Mouse (Mus musculus) stomach, postnatal 0 days (tissue): ENCODE measurements around the gene Cfap97. TPM values are rescaled to one million over a fixed set of nuclear protein-coding genes. Genes with fewer than 3 reads are reported as not detected.

Source experiments
- ATAC-seq: fragments of 200-750 bp; cut with Nextera tagmentation; 2 replicates; pipeline ENCODE4 v1.8.0; 2017; ENCODE audit not compliant: low FRiP score, low TSS enrichment
- DNase-seq: peaks from one replicate; pipeline ENCODE4 v3.0.0-alpha.2; 2016; ENCODE audit warnings: low spot score
- H3K27ac ChIP-seq: fragments of 300-500 bp; sonication (generic); replicated peaks from 2 replicates; pipeline ENCODE4 v1.5.1; 2014; ENCODE audit warnings: mild to moderate bottlenecking, control low read depth
- H3K27me3 ChIP-seq: fragments of 300-500 bp; sonication (generic); 2 replicates; pipeline ENCODE4 v1.6.1; 2014; ENCODE audit warnings: low read length; ENCODE audit not compliant: control insufficient read depth, insufficient read depth
- H3K36me3 ChIP-seq: fragments of 300-500 bp; sonication (generic); 2 replicates; pipeline ENCODE4 v1.6.1; 2014; ENCODE audit warnings: low read length, mixed read lengths; ENCODE audit not compliant: control insufficient read depth, insufficient read depth
- H3K4me1 ChIP-seq: fragments of 300-500 bp; sonication (generic); replicated peaks from 2 replicates; pipeline ENCODE4 v1.6.1; 2014; ENCODE audit warnings: antibody characterized with exemption; ENCODE audit not compliant: control insufficient read depth, insufficient read depth
- H3K4me2 ChIP-seq: fragments of 300-500 bp; sonication (generic); replicated peaks from 2 replicates; pipeline ENCODE4 v1.6.1; 2014; ENCODE audit warnings: low read depth, mild to moderate bottlenecking, control low read depth, moderate library complexity
- H3K4me3 ChIP-seq: fragments of 300-500 bp; sonication (generic); 2 replicates; pipeline ENCODE4 v1.5.1; 2014; ENCODE audit warnings: low read depth, low read length, control low read depth
- H3K9ac ChIP-seq: fragments of 300-500 bp; sonication (generic); 2 replicates; pipeline ENCODE4 v1.6.1; 2014; ENCODE audit warnings: mild to moderate bottlenecking, low read length, control low read depth, mixed read lengths
- H3K9me3 ChIP-seq: fragments of 300-500 bp; sonication (generic); 2 replicates; pipeline ENCODE4 v1.6.1; 2016; ENCODE audit warnings: low read length; ENCODE audit not compliant: control insufficient read depth
- CTCF ChIP-seq: IDR thresholded peaks from 2 replicates; pipeline ENCODE4 v1.5.1; 2016; ENCODE audit warnings: antibody characterized with exemption, low read depth, mild to moderate bottlenecking, moderate library complexity
- EP300 ChIP-seq: optimal IDR thresholded peaks from 2 replicates; pipeline ENCODE3; 2016; ENCODE audit warnings: antibody characterized with exemption
- WGBS: fragments of 180-500 bp; shearing (Covaris S2); extraction: QIAGEN DNeasy Blood & Tissue Kit; methylation state at CpG from one replicate; pipeline ENCODE4 v1.1.7; 2014; 5-methylcytosine and 5-hydroxymethylcytosine counted together
- microRNA-seq: library from miRNA; unstranded; fragments of <30 nt; microRNA quantifications from one replicate; pipeline ENCODE4, GENCODE M21; 2016
- polyA plus RNA-seq: library from polyadenylated mRNA; unstranded; fragments of >200 nt; fragmentation: Nextera tagmentation; extraction: Ambion mirVana; gene quantifications from 2 replicates; pipeline ENCODE4 v1.2.1, GENCODE M21; 2015

Cfap97 gene
- polyA plus RNA-seq, 1 experiment from 2014 or later = 16.9 TPM

- DNase-seq (no peak), ATAC-seq (no peak)
- H3K27ac ChIP-seq = no peak overlapping the region
- no peaks in the 10 kb centered on the region for H3K4me1 ChIP-seq
- H3K4me3 ChIP-seq = no peak overlapping the region
- WGBS = 66% methylated on average over 4 of the region's 4 CpGs
- TF ChIP-seq EP300 (no peak), CTCF (no peak)
- H3K4me2 ChIP-seq = no peak overlapping the region
- no peaks in the 10 kb centered on the region for H3K27me3 ChIP-seq
- H3K36me3 ChIP-seq = no peaks in the 10 kb centered on the region
- H3K9ac ChIP-seq = no peak overlapping the region
- H3K9me3 ChIP-seq = no peaks in the 10 kb centered on the region
These were observed 83.2 kb downstream of the Cfap97 start for GRCm38 (mm10) chr8:46234736-46235135.

- TF ChIP-seq EP300 (no peak), CTCF (peak; percentile 63)
- ATAC-seq (no peak), DNase-seq (no peak)
- Histone ChIP-seq H3K4me2 (no peak overlapping the region), H3K27ac (no peak overlapping the region), H3K36me3 (no peaks in the 10 kb centered on the region), H3K4me3 (no peak overlapping the region), H3K27me3 (no peaks in the 10 kb centered on the region), H3K9me3 (no peaks in the 10 kb centered on the region), H3K9ac (no peak overlapping the region), H3K4me1 (no peaks in the 10 kb centered on the region)
- WGBS = 42% methylated on average over 7 of the region's 7 CpGs
These were observed 85.1 kb downstream of the Cfap97 start for GRCm38 (mm10) chr8:46236441-46237223.

GRCm38 (mm10) chr8:46241568-46242374, 90.2 kb downstream of the Cfap97 start:
- H3K27me3 ChIP-seq = no peaks in the 10 kb centered on the region
- TF ChIP-seq EP300 (no peak), CTCF (peak; percentile 92)
- no peak overlapping the region for H3K4me3 ChIP-seq
- peak; percentile 84 for ATAC-seq
- H3K9me3 ChIP-seq = no peaks in the 10 kb centered on the region
- H3K27ac ChIP-seq = no peak overlapping the region
- H3K36me3 ChIP-seq = no peaks in the 10 kb centered on the region
- peak; percentile 79 for DNase-seq
- H3K9ac ChIP-seq = no peak overlapping the region
- no peak overlapping the region for H3K4me2 ChIP-seq
- no peaks in the 10 kb centered on the region for H3K4me1 ChIP-seq
- WGBS = 25% methylated on average over 13 of the region's 13 CpGs

- Histone ChIP-seq H3K27ac (no peak overlapping the region), H3K4me3 (no peak overlapping the region), H3K4me2 (no peak overlapping the region), H3K36me3 (no peaks in the 10 kb centered on the region), H3K27me3 (no peaks in the 10 kb centered on the region), H3K9me3 (no peaks in the 10 kb centered on the region), H3K9ac (no peak overlapping the region), H3K4me1 (no peaks in the 10 kb centered on the region)
- DNase-seq (no peak), ATAC-seq (no peak)
- TF ChIP-seq CTCF (no peak), EP300 (no peak)
- WGBS = 39% methylated on average over 7 of the region's 7 CpGs
These were observed 91.4 kb downstream of the Cfap97 start for GRCm38 (mm10) chr8:46242946-46243345.

Small RNA genes lying within 50 kb of the gene (microRNA-seq; reads per million reads assigned to microRNA genes)
- gene Gm23812 = not detected

Other genes starting within 250 kb of the Cfap97 start
- gene Ccdc110, start 217.2 kb upstream of the Cfap97 start, polyA plus RNA-seq = 0.11 TPM in 1 of 2 replicates, not detected in the other
- 1.2 and 1.7 TPM in 2 replicates for gene 1700029J07Rik, start 176.5 kb upstream of the Cfap97 start, polyA plus RNA-seq
- gene Ufsp2, start 176.2 kb upstream of the Cfap97 start, polyA plus RNA-seq = 68.8 and 73.8 TPM in 2 replicates
- 0.15 and 0.24 TPM in 2 replicates for gene Lrp2bp, start 152.5 kb upstream of the Cfap97 start, polyA plus RNA-seq
- gene Ankrd37, start 146.1 kb upstream of the Cfap97 start, polyA plus RNA-seq = 16.0 and 17.7 TPM in 2 replicates
- 3.1 and 4.3 TPM in 2 replicates for gene Snx25, start 388 bp downstream of the Cfap97 start, polyA plus RNA-seq
- 315 and 344 TPM in 2 replicates for gene Slc25a4, start 59.5 kb downstream of the Cfap97 start, polyA plus RNA-seq
- not detected in 2 replicates for gene Helt, start 142.9 kb downstream of the Cfap97 start, polyA plus RNA-seq